Mouse (Mus musculus): Measurements from ENCODE around the gene Zfp986. TPM values are rescaled to one million over a fixed set of nuclear protein-coding genes. Genes with fewer than 3 reads are reported as not detected.

Gene Zfp986
- polyA plus RNA-seq (2015; fragmentation: Illumina TruSeq; extraction: RNeasy Lipid Tissue Mini Kit (QIAGEN cat#74804); ENCODE audit: low read depth, low replicate concordance) = not detected

GRCm38 (mm10) chr4:145868494-145868893 is at the start of gene Zfp986:
TSS of gene Zfp986 (plus strand) at chr4:145868794.

Other genes starting within 250 kb of the Zfp986 start
- not detected for gene Zfp980, start 198.1 kb upstream of the Zfp986 start, polyA plus RNA-seq (2015; fragmentation: Illumina TruSeq; extraction: RNeasy Lipid Tissue Mini Kit (QIAGEN cat#74804); ENCODE audit: low read depth, low replicate concordance)
- not detected for gene Zfp987, start 228.5 kb downstream of the Zfp986 start, polyA plus RNA-seq (2015; fragmentation: Illumina TruSeq; extraction: RNeasy Lipid Tissue Mini Kit (QIAGEN cat#74804); ENCODE audit: low read depth, low replicate concordance)

All from brain, adult 10 weeks (tissue).